Mouse (Mus musculus) heart, adult 9 months (tissue): ENCODE results near the gene Sigmar1.
"Not testable (repeated sequence)": the region's sequence is repeated elsewhere in the genome, so short reads cannot be mapped to it uniquely, and the experiment has no call there.

Source experiments
- DNase-seq, 2 experiments: peaks; one replicate each; pipeline ENCODE4 v3.0.0; 2022; ENCODE audit warnings: low spot score in 2 of 2

The Sigmar1 gene

DNA sequence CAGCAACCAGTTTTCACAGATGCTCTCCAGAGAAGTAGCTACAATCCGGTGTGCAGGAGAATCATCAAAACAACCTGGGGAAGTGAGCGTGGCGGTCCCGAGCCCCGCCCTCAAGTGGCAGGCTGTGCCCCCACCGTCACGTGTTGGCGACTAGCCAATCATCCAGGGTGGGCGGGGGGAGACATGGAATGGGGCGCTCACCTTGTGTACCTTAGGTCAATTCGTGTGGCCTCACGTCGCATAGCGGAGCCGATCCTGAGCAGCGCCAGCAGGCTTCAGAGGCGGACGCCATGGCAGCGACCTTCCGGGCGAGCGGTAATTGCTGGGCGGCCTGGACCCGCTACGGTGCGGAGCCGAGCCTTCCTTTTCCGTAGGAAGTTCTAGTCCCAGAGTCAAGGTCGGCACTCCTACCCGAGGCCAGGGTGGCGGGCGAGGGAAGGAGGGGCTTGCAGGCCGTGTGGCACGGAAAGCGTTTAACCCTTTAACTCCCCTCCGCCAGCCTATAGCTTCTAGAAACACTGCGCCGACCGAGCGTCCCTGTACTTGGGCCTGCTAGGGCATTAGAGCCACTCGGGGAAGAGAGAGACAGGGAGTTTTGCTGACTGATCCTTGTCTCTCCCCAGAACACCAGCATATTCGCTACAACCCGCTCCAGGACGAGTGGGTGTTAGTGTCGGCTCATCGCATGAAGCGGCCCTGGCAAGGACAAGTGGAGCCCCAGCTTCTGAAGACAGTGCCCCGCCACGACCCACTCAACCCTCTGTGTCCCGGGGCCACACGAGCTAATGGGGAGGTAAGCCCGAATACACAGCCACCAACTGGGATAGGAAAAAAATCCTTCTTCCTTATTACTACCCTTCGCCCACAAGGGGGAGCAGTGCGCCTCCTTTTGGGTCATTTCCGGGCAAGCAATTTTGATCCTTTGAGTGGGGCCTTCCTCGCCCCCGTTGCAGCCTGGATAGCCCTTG lies at the start of gene Sigmar1:
Gene Sigmar1 (minus strand): TSS at position 820 of the 968 bp plus-strand sequence.
- peak; percentile 86 to 87 for DNase-seq

DNA sequence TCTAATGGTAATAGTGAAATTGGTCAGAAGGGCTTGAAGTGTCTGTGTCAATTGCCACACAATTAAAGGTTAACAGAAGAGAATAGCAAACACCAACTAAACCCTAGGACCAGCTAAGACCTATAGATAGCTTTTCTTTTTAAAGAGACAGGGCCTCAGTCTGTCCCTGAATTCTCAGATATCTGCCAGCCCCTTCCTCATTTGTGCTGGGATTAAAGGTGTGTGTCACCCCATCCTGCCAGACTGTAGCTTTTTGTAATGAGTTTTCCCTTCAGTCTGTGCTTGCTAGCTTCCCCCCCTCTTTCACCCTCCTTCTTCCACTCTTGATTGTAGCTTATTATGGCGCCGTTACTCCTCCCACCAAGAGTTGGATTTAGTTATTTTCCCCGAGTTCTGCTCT lies 27.2 kb upstream of the Sigmar1 start:
- not testable (repeated sequence) for DNase-seq

DNA sequence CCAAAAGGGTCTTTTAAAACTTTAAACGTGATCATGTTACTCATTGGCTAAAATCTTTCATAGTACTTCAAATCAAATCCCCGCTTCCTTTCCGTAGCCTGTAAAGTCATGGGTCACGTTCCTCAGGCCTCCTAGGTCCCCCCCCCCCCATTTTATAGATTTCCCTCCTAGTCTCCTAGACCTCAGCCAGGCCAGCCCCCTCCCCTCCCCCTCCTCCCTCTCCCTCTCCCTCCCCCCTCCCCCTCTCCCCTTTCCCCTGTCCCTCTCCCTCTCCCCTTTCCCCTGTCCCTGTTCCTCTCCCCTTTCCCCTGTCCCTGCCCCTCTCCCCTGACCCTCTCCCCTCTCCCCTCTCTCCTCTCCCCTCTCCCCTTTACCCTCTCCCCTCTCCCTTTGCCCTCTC lies 26.8 kb upstream of the Sigmar1 start:
- DNase-seq, result not testable (repeated sequence)

DNA sequence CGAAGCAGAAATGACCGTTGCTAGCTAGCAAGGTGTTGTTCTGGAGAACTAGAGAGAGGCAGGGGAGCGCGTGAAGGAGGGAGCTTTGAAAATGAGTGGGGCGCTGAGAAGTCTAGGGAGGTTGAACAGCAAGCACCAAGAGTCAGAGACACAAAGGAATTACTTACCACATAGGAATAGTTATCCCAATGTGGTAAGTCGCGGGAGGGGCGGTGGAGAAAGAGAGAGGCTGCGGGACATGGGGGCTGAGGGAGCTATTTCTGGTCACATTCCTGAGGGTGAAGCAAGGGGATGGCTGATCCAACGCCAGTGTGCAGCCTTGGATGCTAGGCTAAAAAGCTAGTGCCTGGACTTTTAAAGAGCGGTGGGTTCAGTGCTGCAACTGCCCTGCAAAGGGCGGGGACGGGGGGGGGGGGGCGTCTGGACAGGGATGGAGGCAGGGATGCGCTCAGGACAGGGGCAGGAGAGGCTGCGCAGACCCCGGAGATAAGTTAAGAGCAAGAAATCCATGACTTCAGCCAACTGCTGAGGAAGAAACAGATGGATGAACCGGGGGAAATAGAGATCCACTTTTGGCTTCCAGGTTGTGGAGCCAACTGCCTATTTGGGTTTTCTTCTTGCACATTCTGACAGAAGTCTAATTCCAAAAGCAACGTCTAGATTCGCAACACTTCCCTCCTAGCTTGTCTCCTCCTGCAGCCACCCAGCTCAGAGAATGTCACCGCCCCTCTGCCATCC lies 26.0 kb upstream of the Sigmar1 start:
- not testable (repeated sequence) for DNase-seq

DNA sequence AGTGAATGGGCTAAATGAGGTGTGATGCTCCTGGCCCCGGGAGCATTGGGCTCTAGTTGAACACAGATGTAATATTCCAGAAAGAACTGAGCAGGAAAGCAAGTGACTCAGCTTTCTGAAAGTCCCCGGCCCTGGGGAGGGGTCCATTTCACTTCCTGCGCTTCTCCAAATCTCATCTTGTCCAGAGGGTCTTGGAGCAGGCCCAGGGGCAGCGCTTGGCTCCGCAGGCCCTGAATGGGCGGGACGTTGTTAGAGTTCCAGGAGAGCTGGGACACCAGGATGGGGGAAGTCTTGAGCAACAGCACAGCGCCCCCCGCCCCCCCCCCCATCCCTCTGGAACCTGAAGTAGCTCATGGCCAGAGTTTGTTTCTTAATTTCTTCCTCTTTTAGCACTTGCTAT lies 25.3 kb upstream of the Sigmar1 start:
- DNase-seq, result peak in 1 of 2 experiments; percentile 46

DNA sequence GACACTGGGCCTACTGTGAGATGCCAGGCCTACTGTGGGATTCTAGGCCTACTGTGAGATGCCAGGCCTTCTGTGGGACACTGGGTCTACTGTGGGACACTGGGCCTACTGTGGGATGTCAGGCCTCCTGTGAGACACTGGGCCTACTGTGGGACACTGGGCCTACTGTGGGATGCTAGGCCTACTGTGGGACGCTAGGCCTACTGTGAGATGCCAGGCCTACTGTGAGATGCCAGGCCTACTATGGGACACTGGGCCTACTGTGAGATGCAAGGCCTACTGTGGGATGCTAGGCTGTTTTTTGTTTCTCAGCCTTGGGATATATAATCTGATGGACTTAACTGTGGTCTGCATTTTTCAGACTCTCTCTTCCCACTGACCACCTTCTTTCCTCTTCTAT lies 19.9 kb upstream of the Sigmar1 start:
- DNase-seq, result not testable (repeated sequence)

DNA sequence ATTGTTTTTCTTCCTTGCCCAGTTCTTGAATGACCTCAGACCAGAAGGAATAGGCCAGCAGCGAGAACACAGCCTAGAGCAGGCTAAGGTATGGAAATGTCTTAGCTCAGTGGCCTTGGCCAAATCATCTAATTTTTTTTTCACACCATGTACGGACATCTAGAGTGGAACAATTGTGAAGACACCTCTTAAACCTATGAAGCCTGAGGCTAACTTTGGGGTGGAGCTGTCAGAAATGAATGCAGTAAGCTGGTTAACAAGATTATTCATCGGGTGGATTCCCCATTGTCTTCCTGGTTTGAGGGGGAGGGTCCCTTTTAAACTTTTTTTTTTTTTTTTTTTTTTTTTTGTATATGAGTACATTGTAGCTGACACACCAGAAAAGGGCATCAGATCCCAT lies 18.5 kb upstream of the Sigmar1 start:
- DNase-seq, result not testable (repeated sequence)

DNA sequence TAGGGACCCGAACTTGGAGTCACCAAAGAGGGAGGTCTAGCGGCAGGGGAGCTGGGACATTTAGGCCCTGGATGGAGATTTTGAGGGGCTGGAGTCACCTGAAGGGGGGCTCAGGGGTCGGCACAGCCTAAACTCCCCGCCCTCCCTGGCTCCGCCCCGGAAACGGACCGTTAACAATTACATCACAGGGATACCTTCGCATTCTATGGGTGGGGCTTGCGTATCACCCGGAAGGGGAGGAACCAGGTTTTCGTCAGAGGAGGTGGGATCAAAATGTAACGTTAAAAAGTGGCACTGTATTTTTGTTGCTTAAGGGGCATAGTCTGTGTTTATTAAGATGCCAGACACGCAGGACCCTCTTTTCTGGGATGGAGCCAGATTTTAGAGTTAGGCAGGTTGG lies 18.0 kb upstream of the Sigmar1 start, which contains the start of gene Ccl27a:
Gene Ccl27a (minus strand): TSS at position 246 of the 400 bp plus-strand sequence.
- peak; percentile 78 to 82 for DNase-seq

DNA sequence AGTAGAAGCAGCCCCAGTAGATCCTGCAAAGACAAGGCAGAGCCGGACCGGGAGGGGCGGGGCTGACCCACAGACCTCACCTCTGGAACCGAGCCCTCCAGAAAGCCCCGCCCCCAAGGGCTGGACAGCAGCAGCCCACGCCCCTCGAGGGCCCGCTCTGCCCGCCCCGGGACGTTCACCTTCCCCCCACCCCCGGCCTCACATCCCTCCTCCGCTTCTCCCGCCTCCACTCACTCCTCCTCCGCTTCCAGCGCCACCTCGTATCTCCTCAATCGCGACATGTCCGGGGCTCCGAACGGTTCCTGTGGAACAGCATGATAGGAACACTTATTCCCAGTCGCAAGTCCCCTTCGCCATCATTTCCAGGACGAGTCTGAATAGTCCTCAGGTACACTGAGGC lies 17.5 kb upstream of the Sigmar1 start:
- DNase-seq, result peak; percentile 73 to 76

DNA sequence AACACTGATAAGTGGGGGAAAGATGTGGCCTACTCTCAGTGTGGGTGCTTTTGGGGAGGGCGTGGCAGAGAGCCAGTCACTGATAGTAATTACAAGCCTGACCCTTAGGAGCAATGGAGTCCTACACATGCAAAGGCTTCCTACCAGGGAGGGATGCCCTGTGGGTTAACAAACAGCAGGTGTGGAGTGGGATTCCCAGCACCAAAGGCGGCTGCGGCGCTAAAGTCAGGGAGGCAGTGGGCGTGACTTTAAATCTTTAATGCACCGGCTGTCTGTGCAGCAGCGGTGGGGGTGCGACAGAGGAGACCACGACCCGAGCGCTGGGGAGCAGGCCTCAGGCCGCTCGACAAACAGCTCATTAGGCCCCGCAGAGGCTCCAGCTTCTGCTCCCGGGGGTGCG lies 17.0 kb upstream of the Sigmar1 start:
- DNase-seq, result not testable (repeated sequence)

DNA sequence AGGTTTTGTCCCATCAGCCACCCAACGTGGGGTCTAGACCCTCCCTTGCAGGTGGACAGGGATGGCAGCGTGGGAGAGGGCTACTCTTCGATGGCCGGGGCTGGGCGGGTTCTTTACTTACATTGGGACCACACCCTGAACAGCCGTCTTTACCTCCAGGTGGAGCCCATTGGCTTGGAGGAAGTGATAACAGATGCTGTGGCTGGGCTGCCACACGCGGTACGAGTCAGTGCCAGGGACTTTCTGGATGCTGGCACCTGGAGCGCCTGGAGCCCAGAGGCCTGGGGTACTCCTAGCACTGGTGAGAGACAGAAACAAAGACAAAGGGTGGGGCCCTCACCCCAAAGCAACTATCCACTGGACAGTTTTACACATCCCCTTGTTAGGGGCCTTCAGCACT lies 11.3 kb upstream of the Sigmar1 start:
- not testable (repeated sequence) for DNase-seq

DNA sequence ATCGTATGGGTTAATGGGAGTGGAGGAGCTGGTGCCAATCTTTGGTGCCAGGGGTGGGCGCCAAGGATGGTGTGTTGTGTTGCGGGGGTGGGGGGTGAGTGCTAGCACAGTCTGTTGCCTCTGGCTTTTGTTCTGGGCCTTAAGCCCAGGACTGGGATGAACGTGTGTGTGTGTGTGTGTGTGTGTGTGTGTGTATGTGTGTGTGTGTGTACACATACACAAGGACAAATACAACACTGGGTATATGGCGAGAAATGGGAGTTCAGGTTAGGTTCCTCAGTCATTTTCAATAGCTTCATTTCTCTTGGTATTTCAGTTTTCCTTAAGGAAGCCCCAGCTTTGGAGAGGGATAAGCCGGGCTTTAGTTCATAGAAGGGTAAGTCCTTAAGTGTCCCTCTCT lies 7.2 kb upstream of the Sigmar1 start:
- DNase-seq, result not testable (repeated sequence)

DNA sequence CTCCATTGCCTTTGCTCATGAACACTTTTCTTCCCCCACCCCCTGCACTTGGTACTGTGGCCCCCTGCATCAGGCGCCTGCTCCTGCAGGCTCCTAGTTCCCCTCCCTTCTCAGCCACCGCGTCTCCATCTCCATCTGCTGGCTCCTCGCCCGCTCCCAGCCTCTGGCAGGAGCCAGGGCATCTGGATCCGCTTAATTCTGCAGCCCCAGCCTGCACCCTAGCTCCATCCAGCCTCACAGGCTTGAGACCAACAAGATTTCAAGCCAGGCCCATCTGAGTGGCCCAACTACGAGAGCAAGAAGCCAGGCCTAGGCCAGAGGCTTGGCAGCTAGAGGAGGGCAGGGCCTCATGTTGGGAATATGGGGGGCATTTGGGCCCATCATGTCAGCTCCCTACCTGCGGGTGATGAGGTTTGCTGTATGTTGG lies 6.7 kb upstream of the Sigmar1 start:
- peak; percentile 57 to 64 for DNase-seq

DNA sequence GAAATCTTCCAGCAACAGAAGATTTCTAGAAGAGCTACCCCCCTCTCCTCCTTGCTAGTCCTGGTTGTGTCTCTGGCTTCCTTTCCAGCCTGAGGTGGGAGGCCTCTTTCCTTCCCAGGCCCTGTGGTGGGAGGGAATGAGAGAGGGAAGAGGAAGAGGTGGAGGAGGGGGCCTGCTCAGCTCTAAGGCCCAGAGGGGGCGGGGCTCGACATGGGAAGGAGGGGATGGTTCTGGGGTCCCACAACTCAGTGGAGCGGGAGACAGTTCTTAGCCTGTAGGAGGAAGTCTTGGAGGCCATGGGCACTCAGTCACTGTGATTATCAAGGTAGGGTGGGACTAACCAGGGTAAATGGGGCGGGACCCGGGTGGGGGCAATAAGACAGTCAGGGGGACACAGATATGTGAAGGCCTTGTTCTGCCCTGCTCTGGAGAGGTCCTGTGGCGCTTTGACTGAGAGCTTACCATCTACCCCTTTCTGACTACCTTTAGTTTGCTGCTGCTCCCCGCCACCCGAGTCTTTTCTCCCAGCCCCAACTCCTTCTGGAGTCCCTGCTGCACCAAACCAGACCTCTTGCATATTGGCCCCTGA lies 6.2 kb upstream of the Sigmar1 start:
- DNase-seq, result no peak

DNA sequence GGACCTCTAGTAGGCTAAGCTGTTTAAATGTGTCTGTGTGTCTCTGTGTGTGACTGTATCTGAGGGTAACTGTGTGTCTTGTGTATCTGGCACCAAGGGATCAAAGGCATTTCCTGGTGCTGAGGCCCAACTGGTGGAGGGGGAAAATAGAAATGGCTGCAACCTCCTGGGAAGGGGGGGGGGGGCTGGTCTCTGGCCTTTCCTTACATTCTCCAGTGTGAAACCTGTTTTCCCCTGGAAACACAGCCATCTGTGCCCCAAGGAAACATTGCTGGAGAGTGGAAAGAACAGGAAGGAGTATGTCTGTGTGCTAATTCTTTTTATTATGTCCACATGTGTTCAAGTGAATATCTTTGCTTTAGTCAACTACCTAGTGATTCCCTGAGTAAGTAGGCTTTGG lies 5.7 kb upstream of the Sigmar1 start:
- DNase-seq, result no peak

DNA sequence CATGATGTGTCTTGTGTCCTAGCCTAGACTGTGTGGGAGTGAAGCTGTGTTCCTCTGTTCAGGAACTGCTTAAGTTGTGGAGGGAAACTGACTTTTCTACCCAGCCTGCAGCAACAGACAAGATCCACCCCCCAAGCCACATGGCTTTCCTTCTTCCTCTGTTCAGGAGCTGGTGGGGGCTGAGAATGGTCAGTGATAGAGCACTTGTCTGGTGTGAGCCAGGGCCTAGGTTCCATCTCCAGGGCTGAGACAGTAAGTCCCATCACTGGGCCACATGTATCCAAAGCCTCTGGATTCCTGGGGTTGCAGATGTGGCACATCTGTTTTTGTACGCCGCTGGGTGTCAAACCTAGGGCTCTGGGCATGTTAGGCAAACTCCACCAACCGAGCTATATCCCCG lies 5.0 kb upstream of the Sigmar1 start:
- DNase-seq, result no peak

DNA sequence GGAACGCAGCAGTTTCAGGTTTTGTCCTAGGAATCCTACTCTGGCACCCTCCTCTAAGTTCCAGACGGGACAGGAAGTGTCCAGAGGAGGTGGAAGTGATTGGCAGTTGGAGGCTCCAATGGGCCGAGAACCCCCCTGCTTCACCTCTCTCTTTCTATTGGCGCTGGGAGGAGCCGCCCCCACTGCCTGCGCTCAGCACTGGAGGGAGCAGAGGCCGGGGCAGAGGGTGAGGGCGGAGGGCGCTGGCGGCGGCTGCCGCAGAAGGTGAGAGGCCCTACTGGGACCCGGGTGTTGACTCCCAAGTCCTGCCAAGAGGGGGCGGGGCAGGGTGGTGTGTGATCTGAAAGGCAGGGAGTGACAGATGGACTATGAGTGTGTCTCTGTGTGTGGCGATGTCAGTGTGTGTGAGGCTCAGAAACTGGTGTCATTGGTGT lies 4.3 kb upstream of the Sigmar1 start:
- DNase-seq, result peak; percentile 97

DNA sequence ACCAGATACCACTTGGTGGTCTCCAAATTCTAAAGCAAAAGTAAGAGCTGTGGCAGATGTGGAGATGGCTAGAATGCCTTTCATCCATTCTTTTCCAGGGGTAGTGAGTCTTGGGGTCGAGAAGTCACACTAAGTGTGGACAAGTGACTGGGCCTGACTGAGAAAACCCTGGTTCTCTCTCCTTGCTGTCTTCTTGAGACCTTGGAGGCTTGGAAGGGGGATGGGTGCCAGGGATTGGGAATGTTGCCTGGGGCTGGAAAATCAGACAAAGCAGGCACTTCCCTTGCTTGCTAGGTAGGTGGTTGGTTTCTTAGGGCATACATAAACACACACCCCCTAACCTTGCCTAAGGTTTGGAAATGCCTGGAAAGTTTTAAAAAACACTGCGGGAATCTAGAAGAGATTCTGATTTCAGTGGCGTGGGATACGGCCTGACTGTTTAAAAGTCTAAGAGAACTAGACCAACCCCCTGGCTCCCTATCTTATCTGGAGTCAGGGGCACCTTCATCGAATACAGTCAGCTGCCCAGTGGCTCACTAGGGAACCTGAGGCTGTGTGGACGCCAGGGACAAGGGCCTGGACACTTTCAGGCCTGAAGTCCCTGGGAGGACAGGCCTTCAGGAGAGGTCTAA lies 3.8 kb upstream of the Sigmar1 start:
- DNase-seq, result no peak

DNA sequence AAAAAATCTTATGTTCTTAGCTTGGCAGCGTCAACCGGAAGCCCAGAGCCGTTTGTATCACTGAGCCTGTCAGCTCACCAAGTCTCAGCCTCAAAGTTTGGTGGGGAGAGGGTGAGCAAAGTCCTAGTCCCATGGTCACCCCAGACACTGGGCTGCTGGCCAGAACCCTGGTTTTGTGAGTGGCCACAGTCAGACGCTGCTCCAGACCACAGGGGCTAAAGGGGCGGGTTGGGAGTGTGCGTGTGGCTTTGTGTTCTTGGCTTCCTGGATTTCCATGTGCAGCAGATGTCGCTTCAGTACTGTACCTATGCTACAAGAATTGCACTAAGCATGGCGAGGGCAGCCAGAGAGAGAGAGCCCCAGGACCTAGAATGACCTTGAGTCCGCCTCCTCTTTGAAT lies 3.2 kb upstream of the Sigmar1 start:
- DNase-seq, result no peak

DNA sequence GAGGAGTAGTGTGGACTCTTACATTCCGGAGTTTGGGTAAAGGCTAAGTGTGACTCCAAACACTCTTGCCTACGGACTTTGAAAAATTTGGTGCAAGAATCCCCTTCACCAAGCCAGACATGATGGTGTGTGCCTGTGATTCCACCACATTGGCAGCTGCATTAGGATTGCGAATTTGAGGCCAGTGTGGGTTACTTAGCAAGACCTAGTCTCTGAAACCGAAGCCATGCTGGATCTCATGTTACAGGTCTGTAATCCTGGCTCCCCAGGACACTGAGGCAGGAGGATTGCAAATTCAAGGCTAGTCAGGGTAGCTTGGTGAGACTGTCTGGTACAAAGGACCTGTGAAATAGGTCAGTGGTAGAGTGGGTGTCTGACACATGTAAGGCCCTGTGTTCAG lies 2.7 kb upstream of the Sigmar1 start:
- no peak for DNase-seq

DNA sequence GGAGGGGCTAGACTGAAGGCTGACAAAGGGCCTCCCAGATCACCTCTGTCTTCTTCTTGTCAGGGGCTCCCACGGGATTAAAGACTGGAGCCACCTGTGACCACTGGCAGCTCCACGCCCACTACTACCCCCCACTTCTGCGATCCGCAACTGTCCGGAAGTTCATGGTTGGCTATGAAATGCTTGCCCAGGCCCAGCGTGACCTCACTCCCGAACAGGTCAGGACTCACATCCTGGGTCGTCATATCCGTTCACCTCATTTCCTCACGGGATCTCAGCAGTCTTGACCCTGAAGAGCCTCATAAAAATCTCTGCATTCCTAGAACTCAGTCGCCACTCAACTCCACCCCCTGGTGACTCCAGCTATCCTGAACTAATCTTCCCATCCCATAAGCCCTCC lies 2.1 kb upstream of the Sigmar1 start:
- no peak for DNase-seq

DNA sequence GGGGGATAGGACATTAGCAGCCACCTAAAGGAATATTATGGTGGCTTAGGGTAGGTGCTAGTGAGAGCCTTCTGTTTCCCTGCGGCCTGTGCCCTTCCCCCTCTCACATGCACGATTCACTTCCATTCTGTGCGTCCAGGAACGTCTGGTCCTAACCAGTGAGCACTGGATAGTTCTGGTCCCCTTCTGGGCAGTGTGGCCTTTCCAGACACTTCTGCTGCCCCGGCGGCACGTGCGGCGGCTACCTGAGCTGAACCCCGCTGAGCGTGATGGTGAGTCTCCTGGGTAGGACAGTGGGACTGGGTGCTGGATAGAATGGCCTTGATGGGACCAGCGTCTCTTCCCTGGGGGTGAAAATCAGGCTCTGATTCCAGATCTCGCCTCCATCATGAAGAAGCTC lies 1.4 kb upstream of the Sigmar1 start:
- no peak for DNase-seq
